Mouse (Mus musculus) forelimb bud, embryonic 11.5 days (tissue): ENCODE results near the gene Pmvk.

Source experiments
- DNase-seq: peaks from one replicate; pipeline ENCODE4 v3.0.0-alpha.2; 2012; ENCODE audit warnings: low read depth, low spot score

The Pmvk gene

GRCm38 (mm10) chr3:89479055-89479454 lies 24.7 kb downstream of the Pmvk start:
- DNase-seq, result no peak

DNA sequence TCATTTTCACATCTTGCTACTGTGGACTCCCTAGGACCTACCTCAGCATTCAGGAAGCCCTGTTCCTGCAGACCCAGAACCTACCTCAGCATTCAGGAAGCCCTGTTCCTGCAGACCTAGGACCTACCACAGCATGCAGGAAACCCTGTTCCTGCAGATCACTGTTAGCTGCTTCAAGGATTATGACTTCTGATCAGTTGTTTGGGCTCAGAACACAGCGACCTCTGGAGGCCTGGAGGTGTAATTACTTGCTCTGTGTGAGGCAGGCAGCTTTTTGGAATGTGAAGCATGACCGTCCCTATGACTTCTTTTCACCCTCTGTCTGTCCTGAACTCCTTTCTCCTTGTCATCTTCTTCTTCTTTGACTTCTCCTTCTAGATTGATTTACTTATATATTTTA lies 27.1 kb downstream of the Pmvk start:
- DNase-seq, result peak; percentile 38

GRCm38 (mm10) chr3:89482249-89482648 lies 27.9 kb downstream of the Pmvk start:
- DNase-seq, result no peak

GRCm38 (mm10) chr3:89484766-89485524 lies 30.6 kb downstream of the Pmvk start:
- peak; percentile 73 for DNase-seq

GRCm38 (mm10) chr3:89486111-89486510 lies 31.8 kb downstream of the Pmvk start:
- DNase-seq, result no peak

GRCm38 (mm10) chr3:89486916-89487702 lies 32.8 kb downstream of the Pmvk start:
- no peak for DNase-seq

GRCm38 (mm10) chr3:89490790-89491189 lies 36.4 kb downstream of the Pmvk start:
- no peak for DNase-seq

DNA sequence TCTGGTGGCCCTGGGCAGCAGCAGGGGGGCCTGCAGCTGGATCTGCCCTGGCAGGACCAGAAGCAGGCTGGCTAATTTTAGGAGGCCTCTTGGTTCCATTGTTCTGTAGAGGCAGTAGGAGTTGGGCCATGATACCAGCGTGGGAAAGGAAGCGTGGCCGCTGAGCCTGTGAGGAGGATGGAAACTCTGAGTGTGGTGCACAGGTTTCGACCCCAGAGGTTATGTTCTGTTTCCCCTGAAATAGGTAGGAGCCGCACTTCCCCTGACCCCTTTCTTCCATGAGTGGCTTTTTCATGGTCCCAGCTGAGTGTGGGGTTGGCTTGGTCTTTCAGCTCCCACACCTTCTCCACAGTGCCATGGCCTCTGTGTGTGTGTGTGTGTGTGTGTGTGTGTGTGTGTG lies 37.2 kb downstream of the Pmvk start:
- DNase-seq, result no peak

- DNase-seq, result peak; percentile 43
Measured at GRCm38 (mm10) chr3:89492701-89493151, 38.4 kb downstream of the Pmvk start.

DNA sequence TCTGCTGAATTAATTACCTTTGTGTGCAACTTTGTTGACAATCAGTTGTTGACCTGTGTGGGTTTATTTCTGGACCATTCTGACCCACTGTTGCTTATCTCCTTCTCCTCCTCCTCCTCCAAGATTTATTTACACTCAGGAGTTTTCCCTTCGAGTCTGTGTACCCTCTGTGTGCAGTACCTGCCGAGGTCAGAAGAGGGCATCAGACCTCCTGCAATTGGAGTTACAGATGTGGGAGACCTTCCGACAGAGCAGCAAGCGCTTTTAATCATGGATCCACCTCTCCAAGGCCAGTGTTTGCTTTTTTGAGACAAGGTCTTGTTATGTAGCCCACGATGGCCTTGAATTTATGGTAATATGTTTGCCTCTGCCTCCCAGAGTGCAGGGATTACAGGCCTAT lies 40.3 kb downstream of the Pmvk start:
- DNase-seq, result no peak

GRCm38 (mm10) chr3:89496366-89496765 lies 42.0 kb downstream of the Pmvk start:
- DNase-seq, result no peak

GRCm38 (mm10) chr3:89499696-89500095 lies 45.4 kb downstream of the Pmvk start:
- no peak for DNase-seq

GRCm38 (mm10) chr3:89501486-89501885 lies 47.1 kb downstream of the Pmvk start:
- DNase-seq, result no peak

- DNase-seq, result no peak
Measured at GRCm38 (mm10) chr3:89502551-89502950, 48.2 kb downstream of the Pmvk start.

DNA sequence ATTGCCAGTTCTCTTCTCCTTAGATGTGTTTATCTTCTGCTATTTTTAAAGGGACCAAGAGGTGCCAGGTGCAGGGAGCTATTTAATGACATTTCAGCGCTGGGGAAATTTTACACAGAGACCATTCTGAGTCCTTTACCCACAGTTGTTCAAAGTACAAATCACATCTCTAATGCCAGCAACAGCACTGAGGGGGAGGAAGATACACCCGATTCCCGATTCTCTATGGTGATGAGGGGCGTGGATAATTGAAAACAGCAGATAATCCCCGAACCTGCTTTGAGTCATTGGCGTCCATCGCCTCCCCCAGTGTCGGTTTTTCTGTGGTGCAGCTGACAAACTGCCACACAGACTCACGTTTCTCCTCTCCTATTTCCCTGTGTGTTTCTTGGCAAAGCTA lies 53.7 kb downstream of the Pmvk start:
- DNase-seq, result no peak

GRCm38 (mm10) chr3:89510979-89511378 lies 56.6 kb downstream of the Pmvk start:
- peak; percentile 48 for DNase-seq

DNA sequence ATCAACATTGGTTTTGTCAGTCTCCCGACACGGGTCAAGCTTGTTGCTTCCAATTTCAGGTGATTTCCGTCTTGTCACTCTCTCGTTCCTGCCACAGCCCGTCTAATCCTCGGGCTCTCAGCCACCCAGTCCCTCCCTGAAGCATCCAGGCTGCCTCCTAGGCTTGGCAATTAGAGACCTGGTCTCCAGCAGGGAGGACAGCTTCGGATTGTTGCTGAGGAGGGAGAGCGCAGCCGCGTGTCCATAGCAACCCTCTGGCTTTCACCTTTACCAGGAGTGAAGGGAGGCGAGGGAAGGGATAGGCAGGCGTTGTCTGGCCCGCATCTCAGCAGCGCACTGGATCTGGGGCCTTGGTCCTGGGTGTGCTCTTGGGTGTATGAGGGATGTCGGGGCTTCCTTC lies 57.1 kb downstream of the Pmvk start:
- no peak for DNase-seq

DNA sequence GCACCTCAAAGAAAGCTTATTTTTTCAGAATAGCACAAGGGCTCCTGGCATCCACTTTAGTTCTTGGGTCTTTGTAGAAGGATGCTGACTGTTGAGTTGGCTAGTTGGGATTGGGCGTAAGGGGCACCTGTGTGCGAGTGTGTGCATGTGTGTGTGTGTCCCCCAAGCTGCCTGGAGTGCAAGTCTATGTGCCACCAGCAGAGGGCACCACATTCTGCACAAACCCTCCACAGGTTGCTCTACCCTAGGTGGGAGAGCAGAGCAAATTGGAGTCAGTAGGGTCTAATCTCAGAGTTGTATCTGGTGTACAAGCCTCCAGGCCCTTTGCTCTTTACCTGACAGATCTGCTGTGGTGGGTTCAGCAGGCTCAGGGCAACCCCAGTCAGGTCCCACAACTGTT lies 57.9 kb downstream of the Pmvk start:
- DNase-seq, result peak; percentile 30

DNA sequence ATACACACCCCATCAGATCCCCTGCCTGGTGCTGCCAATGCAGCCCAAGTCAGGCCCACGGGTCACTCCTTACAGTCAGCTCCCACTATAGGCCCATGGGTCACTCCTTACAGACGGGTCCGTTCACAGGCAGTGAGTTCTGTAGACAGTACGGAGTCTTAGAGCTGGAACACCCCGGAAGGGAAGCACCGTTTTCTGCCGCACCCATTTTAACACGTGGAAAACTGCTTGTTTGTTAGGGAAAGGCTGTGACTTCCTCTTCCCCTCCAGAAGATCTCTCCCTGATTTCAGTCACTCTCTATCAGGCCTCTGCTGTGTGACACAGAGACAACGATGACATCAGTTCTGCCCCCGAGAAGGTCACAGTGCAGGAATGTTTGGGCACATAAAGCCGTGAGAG lies 61.1 kb downstream of the Pmvk start:
- DNase-seq, result no peak

- no peak for DNase-seq
Measured at GRCm38 (mm10) chr3:89516321-89516720, 62.0 kb downstream of the Pmvk start.
